Mouse (Mus musculus): ENCODE results near the gene Rxylt1.

Rxylt1 gene

GRCm38 (mm10) chr10:122096980-122097844 is at the start of gene Rxylt1:
TSS of gene Rxylt1 (minus strand) at chr10:122097371.
- in situ Hi-C loops (cut with MboI, MseI): loop anchor here in 1 of 2 experiments (5.0 to 10.0 kb wide), 2 partner anchors 700 to 1098 kb away; partner anchors contain the start of gene Usp15

- in situ Hi-C loops (cut with MboI, MseI): no loop called here
These were observed 24.3 kb upstream of the Rxylt1 start for GRCm38 (mm10) chr10:122121290-122121970.

- in situ Hi-C loops (cut with MboI, MseI): no loop called here
These were observed 23.5 kb upstream of the Rxylt1 start for GRCm38 (mm10) chr10:122120500-122121289.

GRCm38 (mm10) chr10:122119451-122119850 is 22.3 kb upstream of the Rxylt1 start:
- in situ Hi-C loops (cut with MboI, MseI): no loop called here

- in situ Hi-C loops (cut with MboI, MseI): no loop called here
These were observed 19.5 kb upstream of the Rxylt1 start for GRCm38 (mm10) chr10:122116636-122117035.

GRCm38 (mm10) chr10:122106633-122107028 is 9.5 kb upstream of the Rxylt1 start:
- in situ Hi-C loops (cut with MboI, MseI): loop anchor here in 1 of 2 experiments (5.0 kb wide), 1 partner anchor 421 kb away; no protein-coding TSS in a partner anchor

- in situ Hi-C loops (cut with MboI, MseI): loop anchor here in 1 of 2 experiments (5.0 kb wide), 1 partner anchor 421 kb away; no protein-coding TSS in a partner anchor
These were observed 8.9 kb upstream of the Rxylt1 start for GRCm38 (mm10) chr10:122105889-122106632.

- in situ Hi-C loops (cut with MboI, MseI): loop anchor here in 1 of 2 experiments (5.0 kb wide), 1 partner anchor 422 kb away; no protein-coding TSS in a partner anchor
These were observed 8.2 kb upstream of the Rxylt1 start for GRCm38 (mm10) chr10:122105407-122105806.

- in situ Hi-C loops (cut with MboI, MseI): loop anchor here (5.0 kb wide), 2 partner anchors 345 to 425 kb away; partner anchors contain the start of gene Avpr1a (in 2 of the 2)
These were observed 5.5 kb upstream of the Rxylt1 start for GRCm38 (mm10) chr10:122102675-122103074.

GRCm38 (mm10) chr10:122096462-122096979 is 650 bp downstream of the Rxylt1 start:
- in situ Hi-C loops (cut with MboI, MseI): loop anchor here in 1 of 2 experiments (5.0 to 10.0 kb wide), 2 partner anchors 701 to 1098 kb away; partner anchors contain the start of gene Usp15

GRCm38 (mm10) chr10:122090472-122090871 is 6.7 kb downstream of the Rxylt1 start:
- in situ Hi-C loops (cut with MboI, MseI): loop anchor here in 1 of 2 experiments (10.0 kb wide), 1 partner anchor 1104 kb away; the partner anchor contains the start of gene Usp15

GRCm38 (mm10) chr10:122081352-122081751 is 15.8 kb downstream of the Rxylt1 start:
- in situ Hi-C loops (cut with MboI, MseI): no loop called here

GRCm38 (mm10) chr10:122069153-122069552 is 28.0 kb downstream of the Rxylt1 start:
- in situ Hi-C loops (cut with MboI, MseI): no loop called here

GRCm38 (mm10) chr10:122055826-122056225 is 41.3 kb downstream of the Rxylt1 start:
- in situ Hi-C loops (cut with MboI, MseI): loop anchor here in 1 of 2 experiments (5.0 kb wide), 1 partner anchor 414 kb away; the partner anchor contains the start of gene D930020B18Rik

GRCm38 (mm10) chr10:122054535-122054934 is 42.6 kb downstream of the Rxylt1 start:
- in situ Hi-C loops (cut with MboI, MseI): no loop called here

- in situ Hi-C loops (cut with MboI, MseI): no loop called here
These were observed 45.3 kb downstream of the Rxylt1 start for GRCm38 (mm10) chr10:122051831-122052230.

GRCm38 (mm10) chr10:122047727-122048365 is 49.3 kb downstream of the Rxylt1 start:
- in situ Hi-C loops (cut with MboI, MseI): loop anchor here (5.0 to 25.0 kb wide), 2 partner anchors 301 to 1836 kb away; partner anchors contain the start of genes Irak3 (in 1 of the 2) and Tmbim4 (in 1 of the 2)

GRCm38 (mm10) chr10:122046904-122047726 is 50.1 kb downstream of the Rxylt1 start, which contains the start of gene Srgap1:
TSS of gene Srgap1 (minus strand) at chr10:122047315.
- in situ Hi-C loops (cut with MboI, MseI): loop anchor here (5.0 to 25.0 kb wide), 2 partner anchors 300 to 1835 kb away; partner anchors contain the start of genes Irak3 (in 1 of the 2) and Tmbim4 (in 1 of the 2)

All from T-helper 17 cell (primary cell).